Mouse (Mus musculus) heart, adult 2 months (tissue): Measurements from ENCODE around the gene Gan. TPM values are rescaled to one million over a fixed set of nuclear protein-coding genes. Genes with fewer than 3 reads are reported as not detected.

Experiments
- DNase-seq, 2 experiments: peaks; one replicate each; pipeline ENCODE4 v3.0.0; 2021
- H3K27ac ChIP-seq: fragments of 200-600 bp; 2 replicates; pipeline ENCODE4 v1.8.1; 2022
- H3K27me3 ChIP-seq: fragments of 200-500 bp; 2 replicates; pipeline ENCODE4 v1.6.1; 2012; ENCODE audit warnings: mild to moderate bottlenecking, low read length, inconsistent platforms, mixed read lengths; ENCODE audit not compliant: control insufficient read depth, insufficient read depth
- H3K36me3 ChIP-seq: fragments of 200-500 bp; 2 replicates; pipeline ENCODE4 v1.6.1; 2012; ENCODE audit warnings: low read length, inconsistent platforms; ENCODE audit not compliant: control insufficient read depth, insufficient read depth
- H3K4me1 ChIP-seq: fragments of 200-500 bp; 2 replicates; pipeline ENCODE4 v1.6.1; 2011; ENCODE audit warnings: low read length; ENCODE audit not compliant: control insufficient read depth, insufficient read depth
- H3K4me3 ChIP-seq: fragments of 200-600 bp; 2 replicates; pipeline ENCODE4 v1.8.1; 2022
- H3K79me2 ChIP-seq: fragments of 200-500 bp; replicated peaks from 2 replicates; pipeline ENCODE4 v1.6.1; 2012; ENCODE audit warnings: mild to moderate bottlenecking, inconsistent platforms, low read length, moderate library complexity, mixed read lengths; ENCODE audit not compliant: control insufficient read depth, insufficient read depth
- H3K9ac ChIP-seq: fragments of 200-500 bp; 2 replicates; pipeline ENCODE4 v1.6.1; 2012; ENCODE audit warnings: low read depth, mild to moderate bottlenecking, control low read depth, inconsistent platforms, low read length, mixed read lengths
- CTCF ChIP-seq: fragments of 200-600 bp; IDR thresholded peaks from 2 replicates; pipeline ENCODE4 v1.8.1; 2022; ENCODE audit warnings: antibody characterized with exemption, mild to moderate bottlenecking, moderate library complexity
- EP300 ChIP-seq: fragments of 200-500 bp; IDR thresholded peaks from 2 replicates; pipeline ENCODE4 v1.6.1; 2011; ENCODE audit warnings: low read depth, low read length, control low read depth; ENCODE audit not compliant: insufficient read depth
- POLR2A ChIP-seq: fragments of 200-500 bp; IDR thresholded peaks from 2 replicates; pipeline ENCODE4 v1.6.1; 2011; ENCODE audit warnings: mild to moderate bottlenecking, low read depth, low read length, control low read depth; ENCODE audit not compliant: insufficient read depth
- WGBS: fragments of 180-500 bp; shearing (Covaris S2); methylation state at CpG from one replicate; pipeline ENCODE4 v1.1.7; 2018; 5-methylcytosine and 5-hydroxymethylcytosine counted together
- intact Hi-C: fragments of 180-260 bp; cut with DNase I; formaldehyde crosslinking; loops from one replicate; pipeline ENCODE4 v1.15.1; 2025
- polyA plus RNA-seq: library from polyadenylated mRNA; depleted of rRNA; stranded (reverse); fragments of >200 nt; gene quantifications from 2 replicates; pipeline ENCODE4 v1.2.3, GENCODE M21; 2012
- total RNA-seq, 2 experiments: library from RNA; stranded (reverse); gene quantifications; 2 replicates each; pipeline ENCODE4 v1.2.3; 2021

Gan gene
- total and polyA plus RNA-seq, 3 experiments: 1.7 to 5.2 (median 4.2) TPM

GRCm38 (mm10) chr8:117126411-117126810 is 31.5 kb upstream of the Gan start:
- intact Hi-C loops: no loop called here

DNA sequence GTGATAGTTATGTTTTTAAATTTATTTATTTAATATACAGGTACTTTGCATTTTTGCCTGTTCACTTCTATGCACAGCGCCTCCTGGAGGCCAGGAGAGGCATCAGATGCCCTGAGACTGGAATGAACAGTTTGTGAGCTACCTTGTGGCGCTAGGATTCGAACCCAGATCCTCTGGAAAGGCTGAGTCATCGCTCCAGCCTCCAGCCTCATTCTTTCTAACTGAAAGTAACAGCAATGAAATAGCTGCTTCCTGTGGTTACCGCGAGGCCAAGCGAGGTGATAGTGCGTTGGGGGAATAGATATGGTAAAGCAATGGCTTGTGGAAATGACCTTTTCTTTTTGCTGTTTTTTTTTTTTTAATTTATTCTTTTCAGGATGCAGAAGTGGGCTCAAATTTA is 30.9 kb upstream of the Gan start:
- Histone ChIP-seq H3K36me3 (no peaks in the 10 kb centered on the region), H3K4me3 (no peak overlapping the region), H3K79me2 (no peaks in the 10 kb centered on the region), H3K27ac (no peak overlapping the region), H3K9ac (no peak overlapping the region), H3K4me1 (no peaks in the 10 kb centered on the region), H3K27me3 (no peaks in the 10 kb centered on the region; the same call in 1 of the 2 replicates)
- intact Hi-C loops: no loop called here
- no peak for TF ChIP-seq POLR2A
- TF ChIP-seq EP300: no peak
- peak; percentile 37 for TF ChIP-seq CTCF
- WGBS: 77% methylated on average over 8 of the region's 8 CpGs
- DNase-seq: no peak

More at GRCm38 (mm10) chr8:117126411-117126810, 31.5 kb upstream of the Gan start:
- WGBS: 90% methylated on average over 3 of the region's 3 CpGs
- Histone ChIP-seq H3K9ac (no peak overlapping the region), H3K36me3 (no peaks in the 10 kb centered on the region), H3K27ac (no peak overlapping the region), H3K27me3 (no peaks in the 10 kb centered on the region), H3K4me3 (no peak overlapping the region), H3K79me2 (no peaks in the 10 kb centered on the region), H3K4me1 (no peaks in the 10 kb centered on the region)
- no peak for TF ChIP-seq EP300
- TF ChIP-seq CTCF: no peak
- TF ChIP-seq POLR2A: no peak
- DNase-seq: no peak

DNA sequence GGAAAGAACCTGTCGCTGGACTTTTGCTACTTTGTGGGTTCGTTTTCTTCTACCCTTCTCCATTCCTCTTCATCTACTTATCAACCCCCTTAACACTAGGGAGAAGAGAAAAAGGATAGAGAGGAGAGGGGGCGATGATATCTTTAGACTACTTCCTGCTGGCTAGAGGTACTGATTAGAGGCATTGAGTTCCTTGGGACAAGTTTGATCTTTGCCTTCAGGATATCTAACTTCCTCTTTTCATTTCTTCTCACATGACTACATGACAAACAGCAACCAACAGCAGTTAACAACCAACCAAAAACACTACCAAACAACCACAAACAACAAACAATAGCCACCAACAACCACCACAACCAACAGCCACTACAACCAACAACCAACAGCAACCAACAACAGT is 24.2 kb upstream of the Gan start:
- 56% methylated on average over 3 of the region's 3 CpGs for whole genome bisulfite sequencing
- no peak overlapping the region for H3K27ac ChIP-seq
- TF ChIP-seq CTCF (no peak), EP300 (no peak), POLR2A (no peak)
- intact Hi-C loops: no loop called here
- no peaks in the 10 kb centered on the region; the same call in 1 of the 2 replicates for H3K4me1 ChIP-seq
- no peak for DNase-seq
- no peak overlapping the region for H3K4me3 ChIP-seq
- no peaks in the 10 kb centered on the region; the same call in 1 of the 2 replicates for H3K27me3 ChIP-seq
- no peaks in the 10 kb centered on the region for H3K79me2 ChIP-seq
- no peaks in the 10 kb centered on the region for H3K36me3 ChIP-seq
- H3K9ac ChIP-seq: no peak overlapping the region

DNA sequence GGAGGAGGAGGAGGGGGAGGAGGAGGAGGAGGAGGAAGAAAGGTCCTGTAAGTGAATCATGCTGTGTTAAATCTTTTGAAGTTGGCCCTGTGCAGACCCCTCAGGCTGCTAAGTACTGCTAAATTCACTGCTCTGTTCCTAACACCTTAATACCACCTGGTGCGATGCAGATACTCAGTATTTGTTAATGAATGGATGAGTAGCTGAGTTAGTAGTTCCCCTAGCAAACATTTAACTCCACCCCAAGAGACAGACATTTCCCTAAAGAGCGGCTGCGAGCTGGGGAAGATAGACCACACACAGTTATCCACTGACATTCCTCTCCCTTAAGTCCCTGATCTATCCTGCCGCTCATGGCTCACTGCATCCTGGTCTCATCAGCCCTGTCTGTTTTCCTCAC is 21.6 kb upstream of the Gan start:
- no peaks in the 10 kb centered on the region for H3K36me3 ChIP-seq
- no peak for DNase-seq
- 32% methylated on average over 4 of the region's 4 CpGs for WGBS
- H3K79me2 ChIP-seq: no peaks in the 10 kb centered on the region
- H3K4me1 ChIP-seq: no peaks in the 10 kb centered on the region; the same call in 1 of the 2 replicates
- H3K27ac ChIP-seq: no peak overlapping the region
- no peak overlapping the region for H3K9ac ChIP-seq
- intact Hi-C loops: no loop called here
- TF ChIP-seq EP300 (no peak), POLR2A (no peak), CTCF (no peak)
- no peak overlapping the region for H3K4me3 ChIP-seq
- no peaks in the 10 kb centered on the region; the same call in 1 of the 2 replicates for H3K27me3 ChIP-seq

DNA sequence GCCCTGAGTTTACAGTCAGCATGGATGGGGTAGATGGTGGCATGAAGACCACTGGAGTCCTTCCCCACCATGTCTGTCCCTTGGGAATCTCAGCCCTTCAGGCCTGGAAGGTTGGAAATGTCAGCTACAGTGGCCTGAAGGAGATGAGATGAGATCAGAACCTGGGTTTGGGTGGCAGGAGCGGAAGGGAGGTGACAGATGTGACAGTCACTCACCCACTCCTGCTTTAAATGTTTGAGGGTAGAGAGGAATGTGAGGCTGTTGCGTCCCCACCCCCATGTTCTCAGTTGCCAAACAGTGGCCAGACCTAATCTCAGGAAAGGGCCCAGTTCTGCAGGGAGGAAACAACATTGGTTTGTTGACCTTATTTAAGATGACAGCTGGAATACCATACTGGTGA is 21.2 kb upstream of the Gan start:
- H3K9ac ChIP-seq: no peak overlapping the region
- no peaks in the 10 kb centered on the region; the same call in 1 of the 2 replicates for H3K4me1 ChIP-seq
- no peaks in the 10 kb centered on the region for H3K79me2 ChIP-seq
- TF ChIP-seq EP300 (no peak), POLR2A (no peak), CTCF (no peak)
- no peak overlapping the region for H3K4me3 ChIP-seq
- intact Hi-C loops: no loop called here
- 39% methylated on average over 2 of the region's 2 CpGs for WGBS
- DNase-seq: no peak
- H3K27ac ChIP-seq: no peak overlapping the region
- H3K27me3 ChIP-seq: no peaks in the 10 kb centered on the region
- no peaks in the 10 kb centered on the region for H3K36me3 ChIP-seq

GRCm38 (mm10) chr8:117137357-117137756 is 20.6 kb upstream of the Gan start:
- Histone ChIP-seq H3K79me2 (no peaks in the 10 kb centered on the region), H3K9ac (no peak overlapping the region), H3K4me1 (no peaks in the 10 kb centered on the region; the same call in 1 of the 2 replicates), H3K27ac (no peak overlapping the region), H3K27me3 (no peaks in the 10 kb centered on the region), H3K36me3 (no peaks in the 10 kb centered on the region), H3K4me3 (no peak overlapping the region)
- DNase-seq: no peak
- intact Hi-C loops: no loop called here
- 38% methylated on average over 11 of the region's 11 CpGs for WGBS
- no peak for TF ChIP-seq CTCF
- TF ChIP-seq POLR2A: no peak
- no peak for TF ChIP-seq EP300
